Mouse (Mus musculus) layer of hippocampus, adult 2 months (tissue): Measurements from ENCODE around the gene Gm10282. TPM values are rescaled to one million over a fixed set of nuclear protein-coding genes. Genes with fewer than 3 reads are reported as not detected.

Source experiments
- DNase-seq, 2 experiments: peaks; one replicate each; pipeline ENCODE4 v3.0.0; 2022; ENCODE audit warnings: low spot score in 2 of 2
- H3K27ac ChIP-seq: fragments of 200-600 bp; 2 replicates; pipeline ENCODE4 v1.8.1; 2022
- H3K4me3 ChIP-seq: fragments of 200-600 bp; 2 replicates; pipeline ENCODE4 v1.8.1; 2022; ENCODE audit warnings: mild to moderate bottlenecking
- CTCF ChIP-seq: fragments of 200-600 bp; conservative IDR thresholded peaks from 2 replicates; pipeline ENCODE4 v1.8.1; 2022; ENCODE audit warnings: antibody characterized with exemption, mild to moderate bottlenecking, moderate library complexity
- total RNA-seq, 2 experiments: library from RNA; stranded (reverse); gene quantifications; 2 replicates each; pipeline ENCODE4 v1.2.3; 2021

The Gm10282 gene
- total RNA-seq, 2 experiments from 2014 or later, result 6.7 to 7.9 TPM

GRCm38 (mm10) chr8:72261431-72261830 is 43.6 kb downstream of the Gm10282 start:
- Histone ChIP-seq H3K4me3 (no peak overlapping the region), H3K27ac (no peak overlapping the region)
- no peak for TF ChIP-seq CTCF
- no peak for DNase-seq

- Histone ChIP-seq H3K4me3 (no peak overlapping the region), H3K27ac (no peak overlapping the region)
- TF ChIP-seq CTCF, result peak; percentile 76
- peak; percentile 12 to 38 for DNase-seq
Measured at GRCm38 (mm10) chr8:72261019-72261418, 44.0 kb downstream of the Gm10282 start.

GRCm38 (mm10) chr8:72260585-72260984 is 44.5 kb downstream of the Gm10282 start:
- Histone ChIP-seq H3K27ac (no peak overlapping the region), H3K4me3 (no peak overlapping the region)
- no peak for TF ChIP-seq CTCF
- DNase-seq, result no peak

- TF ChIP-seq CTCF, result no peak
- DNase-seq, result no peak
- Histone ChIP-seq H3K27ac (no peak overlapping the region), H3K4me3 (no peak overlapping the region)
Measured at GRCm38 (mm10) chr8:72259862-72260261, 45.2 kb downstream of the Gm10282 start.

- TF ChIP-seq CTCF, result no peak
- Histone ChIP-seq H3K27ac (no peak overlapping the region), H3K4me3 (no peak overlapping the region)
- DNase-seq, result no peak
Measured at GRCm38 (mm10) chr8:72257902-72258238, 47.2 kb downstream of the Gm10282 start.

GRCm38 (mm10) chr8:72257171-72257901 is 47.7 kb downstream of the Gm10282 start:
- DNase-seq, result peak in 1 of 2 experiments; percentile 26
- H3K4me3 ChIP-seq, result no peak overlapping the region
- H3K27ac ChIP-seq, result no peak overlapping the region
- TF ChIP-seq CTCF, result peak; percentile 76

Other genes starting within 250 kb of the Gm10282 start
- gene Olfr373, start 222.1 kb downstream of the Gm10282 start, total RNA-seq, result not detected
- gene Olfr374, start 198.2 kb downstream of the Gm10282 start, total RNA-seq, result not detected
- gene Tpm4, start 170.3 kb downstream of the Gm10282 start, total RNA-seq, result 10 to 100 TPM; 25.2 to 25.4 TPM
- 10 to 100 TPM; 35.4 to 36.1 TPM for gene Rab8a, start 144.1 kb downstream of the Gm10282 start, total RNA-seq
- under 1 TPM; 0.20 to 0.25 TPM for gene Hsh2d, start 115.6 kb downstream of the Gm10282 start, total RNA-seq
- not detected for gene Cib3, start 92.4 kb downstream of the Gm10282 start, total RNA-seq
- not detected for gene Gm11034, start 91.6 kb downstream of the Gm10282 start, total RNA-seq
- 10 to 100 TPM; 56.1 to 63.4 TPM for gene Fam32a, start 85.5 kb downstream of the Gm10282 start, total RNA-seq
- 10 to 100 TPM; 93.4 to 95.1 TPM for gene Ap1m1, start 65.2 kb downstream of the Gm10282 start, total RNA-seq
- gene Klf2, start 13.8 kb upstream of the Gm10282 start, total RNA-seq, result 10 to 100 TPM in 1 of 2 experiments, 1 to 10 TPM in 1; 9.1 to 17.4 TPM
- gene Eps15l1, start 116.2 kb upstream of the Gm10282 start, total RNA-seq, result 10 to 100 TPM; 69.7 to 75.1 TPM
- gene Calr3, start 138.6 kb upstream of the Gm10282 start, total RNA-seq, result under 1 TPM; 0.52 to 0.90 TPM
- 10 to 100 TPM; 10.9 to 11.7 TPM for gene 1700030K09Rik, start 138.6 kb upstream of the Gm10282 start, total RNA-seq
- gene Cherp, start 170.0 kb upstream of the Gm10282 start, total RNA-seq, result 10 to 100 TPM; 83.1 TPM
- gene Slc35e1, start 187.4 kb upstream of the Gm10282 start, total RNA-seq, result 10 to 100 TPM; 45.2 to 48.2 TPM
- 10 to 100 TPM; 10.5 to 10.6 TPM for gene Med26, start 243.0 kb upstream of the Gm10282 start, total RNA-seq